Mouse (Mus musculus): ENCODE results near the gene Carmil1.

GRCm38 (mm10) chr13:24062770-24063169, 217.8 kb downstream of the Carmil1 start:
- TF ChIP-seq CTCF (IDR thresholded peaks at IDR 0.05; ENCODE audit: low read depth, low read length) = no peak
- no peak for TF ChIP-seq POLR2A (IDR thresholded peaks at IDR 0.05; ENCODE audit: extremely low read depth, insufficient read depth, low read length)

Data from liver, adult 2 months (tissue).